Mouse (Mus musculus) testis, adult 2 months (tissue): ENCODE data around the gene Plcb4. TPM values are rescaled to one million over a fixed set of nuclear protein-coding genes. Genes with fewer than 3 reads are reported as not detected.
"Not testable (repeated sequence)": the region's sequence is repeated elsewhere in the genome, so short reads cannot be mapped to it uniquely, and the experiment has no call there.

Experiments
- H3K27ac ChIP-seq: fragments of 200-500 bp; 2 replicates; pipeline ENCODE4 v1.5.1; 2012; ENCODE audit warnings: low read depth, low read length; ENCODE audit not compliant: control insufficient read depth, insufficient read depth
- H3K27me3 ChIP-seq: fragments of 200-500 bp; 2 replicates; pipeline ENCODE4 v1.6.1; 2012; ENCODE audit warnings: mild to moderate bottlenecking, low read length, moderate library complexity; ENCODE audit not compliant: control insufficient read depth, insufficient read depth
- H3K36me3 ChIP-seq: fragments of 200-500 bp; 2 replicates; pipeline ENCODE4 v1.6.1; 2012; ENCODE audit warnings: mild to moderate bottlenecking, low read length; ENCODE audit not compliant: control insufficient read depth, insufficient read depth
- H3K4me1 ChIP-seq: fragments of 200-500 bp; 2 replicates; pipeline ENCODE4 v1.6.1; 2012; ENCODE audit warnings: low read length; ENCODE audit not compliant: control insufficient read depth, insufficient read depth
- H3K4me3 ChIP-seq: fragments of 200-500 bp; 2 replicates; pipeline ENCODE4 v1.5.1; 2012; ENCODE audit warnings: low read depth, mild to moderate bottlenecking, low read length, moderate library complexity, mixed read lengths; ENCODE audit not compliant: control insufficient read depth
- CTCF ChIP-seq: fragments of 200-500 bp; IDR thresholded peaks from 2 replicates; pipeline ENCODE4 v1.5.1; 2012; ENCODE audit warnings: low read depth, mild to moderate bottlenecking, inconsistent platforms, low read length, moderate library complexity; ENCODE audit not compliant: control insufficient read depth, insufficient read depth, insufficient replicate concordance
- POLR2A ChIP-seq: fragments of 200-500 bp; IDR thresholded peaks from 2 replicates; pipeline ENCODE4 v1.6.1; 2012; ENCODE audit warnings: low read depth, mild to moderate bottlenecking, inconsistent platforms, low read length, moderate library complexity; ENCODE audit not compliant: control insufficient read depth
- polyA plus RNA-seq: library from polyadenylated mRNA; depleted of rRNA; stranded (reverse); fragments of >200 nt; gene quantifications from 2 replicates; pipeline ENCODE4 v1.2.3, GENCODE M21; 2012

The Plcb4 gene
- polyA plus RNA-seq, 1 experiment = 12.3 TPM

- no peak overlapping the region for H3K4me3 ChIP-seq
- H3K27me3 ChIP-seq = no peaks in the 10 kb centered on the region
- H3K4me1 ChIP-seq = peaks cover 3% of the 10 kb centered on the region
- H3K27ac ChIP-seq = no peak overlapping the region
- no peaks in the 10 kb centered on the region for H3K36me3 ChIP-seq
- TF ChIP-seq CTCF (no peak), POLR2A (no peak)
Observed at GRCm38 (mm10) chr2:135708796-135709195, 50.0 kb downstream of the Plcb4 start.

DNA sequence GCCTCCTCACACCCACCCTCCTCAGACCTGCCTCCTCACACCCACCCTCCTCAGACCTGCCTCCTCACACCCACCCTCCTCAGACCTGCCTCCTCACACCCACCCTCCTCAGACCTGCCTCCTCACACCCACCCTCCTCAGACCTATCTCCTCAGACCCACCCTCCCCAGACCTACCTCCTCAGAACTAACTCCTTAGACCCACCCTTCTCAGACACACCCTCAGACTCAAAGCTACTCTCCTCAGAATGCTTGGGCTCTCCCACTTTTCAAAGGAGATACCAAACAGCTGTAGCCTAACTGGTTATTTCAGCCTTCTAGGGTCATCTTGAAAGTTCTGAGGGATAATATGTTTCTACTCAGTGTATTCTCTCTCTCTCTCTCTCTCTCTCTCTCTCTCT is 50.9 kb downstream of the Plcb4 start:
- not testable (repeated sequence) for H3K27ac ChIP-seq, H3K36me3 ChIP-seq, H3K27me3 ChIP-seq, H3K4me1 ChIP-seq, H3K4me3 ChIP-seq

- peaks cover 3% of the 10 kb centered on the region for H3K4me1 ChIP-seq
- no peak overlapping the region; the same call in 1 of the 2 replicates for H3K4me3 ChIP-seq
- H3K27ac ChIP-seq = peak overlapping the region; percentile 51
Observed at GRCm38 (mm10) chr2:135711049-135711924, 52.5 kb downstream of the Plcb4 start.

GRCm38 (mm10) chr2:135711925-135712288 is 53.1 kb downstream of the Plcb4 start:
- Histone ChIP-seq H3K4me1 (peaks cover 3% of the 10 kb centered on the region), H3K27ac (0 out of 2 replicates have a peak overlapping the region, but pooled peaks have one; percentile 29), H3K27me3 (no peaks in the 10 kb centered on the region), H3K4me3 (no peak overlapping the region), H3K36me3 (no peaks in the 10 kb centered on the region)
- no peak; the same call in 1 of the 2 replicates for TF ChIP-seq POLR2A
- no peak for TF ChIP-seq CTCF

More at GRCm38 (mm10) chr2:135711049-135711924, 52.5 kb downstream of the Plcb4 start:
- Histone ChIP-seq H3K27me3 (no peaks in the 10 kb centered on the region), H3K36me3 (no peaks in the 10 kb centered on the region)
- TF ChIP-seq POLR2A (no peak), CTCF (no peak)

GRCm38 (mm10) chr2:135712331-135712730 is 53.5 kb downstream of the Plcb4 start:
- no peak for TF ChIP-seq CTCF
- TF ChIP-seq POLR2A = no peak
- Histone ChIP-seq H3K4me3 (peak overlapping the region; percentile 52), H3K4me1 (peaks cover 3% of the 10 kb centered on the region), H3K36me3 (no peaks in the 10 kb centered on the region), H3K27me3 (no peaks in the 10 kb centered on the region), H3K27ac (peak overlapping the region; percentile 66)

DNA sequence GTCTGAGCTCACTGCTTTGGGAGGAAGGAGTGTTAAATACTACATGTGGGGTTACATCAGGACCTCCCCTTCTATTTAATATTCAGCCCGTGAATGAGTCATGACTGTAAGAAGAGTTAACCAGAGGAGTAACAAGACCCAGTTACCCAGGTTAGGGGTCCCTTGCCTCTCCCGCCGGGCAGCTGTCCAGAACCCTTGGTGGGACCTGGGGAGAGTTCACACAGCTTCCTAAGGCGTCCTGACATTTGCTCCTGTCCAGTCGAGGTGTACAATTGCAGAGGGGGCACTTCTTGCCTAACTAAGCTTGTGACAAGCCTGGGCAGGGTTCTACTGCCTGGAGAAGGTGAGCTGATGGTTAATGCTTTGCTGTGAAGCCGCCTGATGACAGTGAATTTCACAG is 54.1 kb downstream of the Plcb4 start:
- Histone ChIP-seq H3K4me1 (peaks cover 3% of the 10 kb centered on the region), H3K27me3 (no peaks in the 10 kb centered on the region), H3K36me3 (no peaks in the 10 kb centered on the region), H3K4me3 (peak overlapping the region; percentile 57), H3K27ac (peak overlapping the region; percentile 66; the same call in 1 of the 2 replicates)
- TF ChIP-seq CTCF (no peak), POLR2A (no peak)

DNA sequence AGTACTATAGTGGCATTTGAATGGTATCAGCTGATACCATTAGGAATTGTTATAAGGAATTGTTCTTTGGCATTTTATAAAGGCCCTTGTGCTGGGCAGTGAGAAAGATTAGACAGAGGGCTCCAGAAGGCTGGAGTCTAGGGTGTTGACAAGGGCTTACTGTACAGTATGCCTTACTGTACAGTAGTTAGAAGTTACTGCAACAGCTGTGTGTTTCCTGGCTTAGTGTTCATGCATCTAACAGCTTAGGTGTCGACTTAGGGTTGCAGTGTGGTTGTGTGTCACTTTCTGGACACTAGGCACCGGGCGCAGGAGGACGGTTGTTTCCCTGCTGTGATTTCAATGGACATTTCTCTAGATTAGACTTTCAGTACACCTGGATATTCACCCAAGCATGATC is 57.4 kb downstream of the Plcb4 start:
- H3K27me3 ChIP-seq = no peaks in the 10 kb centered on the region
- H3K36me3 ChIP-seq = no peaks in the 10 kb centered on the region
- H3K27ac ChIP-seq = no peak overlapping the region
- no peak overlapping the region for H3K4me3 ChIP-seq
- peaks cover 3% of the 10 kb centered on the region for H3K4me1 ChIP-seq
- TF ChIP-seq POLR2A (no peak), CTCF (no peak)
